Mouse (Mus musculus): Measurements from ENCODE around the gene Plpp1. TPM values are rescaled to one million over a fixed set of nuclear protein-coding genes. Genes with fewer than 3 reads are reported as not detected.

The Plpp1 gene
- polyA plus RNA-seq, 2 experiments = 48.8 to 70.9 TPM

DNA sequence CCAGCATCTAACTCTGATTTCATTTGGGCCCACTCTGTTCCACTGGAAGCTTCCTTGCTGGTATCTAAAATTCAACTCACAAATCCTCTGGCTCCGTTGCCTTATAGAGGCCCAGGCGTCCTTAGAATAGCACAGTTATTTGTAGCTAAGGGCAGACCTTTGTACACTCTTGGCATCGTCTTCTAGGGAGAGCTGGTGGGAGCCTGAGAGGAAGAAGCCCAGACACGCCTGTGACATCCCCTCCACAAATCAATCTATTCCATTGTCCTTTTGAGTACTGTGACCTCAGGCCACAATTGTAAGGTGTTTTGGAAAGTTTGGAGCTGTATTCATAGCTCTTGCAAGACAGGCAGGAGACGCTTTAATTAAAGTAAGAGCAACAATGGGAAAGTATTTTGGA is 36.0 kb upstream of the Plpp1 start:
- no peak overlapping the region for H3K4me2 ChIP-seq (replicated peaks; ENCODE audit: low read depth, low read length, severe bottlenecking)
- no peak overlapping the region for H3K4me3 ChIP-seq (replicated peaks; ENCODE audit: low read length)
- H3K36me3 ChIP-seq (ENCODE audit: control insufficient read depth, insufficient read depth, low read length) = no peaks in the 10 kb centered on the region
- H3K27ac ChIP-seq (replicated peaks; ENCODE audit: low read depth, low read length) = no peak overlapping the region
- no peak for TF ChIP-seq POLR2A (IDR thresholded peaks at IDR 0.05; ENCODE audit: borderline replicate concordance, extremely low read depth, insufficient read depth, insufficient read length)
- H3K9ac ChIP-seq (ENCODE audit: low read depth, low read length, severe bottlenecking) = no peak overlapping the region
- peaks cover 33% of the 10 kb centered on the region for H3K4me1 ChIP-seq (ENCODE audit: control insufficient read depth, insufficient read depth, low read length)
- no peaks in the 10 kb centered on the region for H3K27me3 ChIP-seq (ENCODE audit: control insufficient read depth, insufficient read depth, low read length)
- no peak for ATAC-seq (ENCODE audit: low FRiP score, low read depth)
- no peak for DNase-seq (ENCODE audit: low spot score)
- 85% methylated on average over 5 of the region's 5 CpGs for WGBS
- H3K9me3 ChIP-seq (ENCODE audit: control insufficient read depth, low read length) = peaks cover 8% of the 10 kb centered on the region; the same call in 1 of the 2 replicates

DNA sequence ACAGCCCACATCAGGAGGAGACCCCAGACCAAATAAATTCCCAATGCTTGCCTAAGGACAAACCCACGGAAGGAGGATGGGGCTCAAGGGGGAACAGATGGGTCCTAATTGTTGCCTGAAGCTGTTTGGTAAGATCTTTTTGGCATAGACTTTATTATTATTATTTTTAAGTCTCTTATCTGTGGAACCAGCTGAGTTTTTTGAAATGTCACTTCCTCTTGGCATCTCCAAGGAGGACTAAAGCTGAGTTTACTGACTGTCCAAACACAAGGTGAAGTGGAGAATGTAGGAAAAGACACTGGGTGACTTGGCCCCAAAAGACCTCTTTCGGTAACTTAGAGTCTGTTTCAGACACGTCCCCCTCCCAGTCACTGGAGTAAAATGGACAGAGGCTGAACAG is 34.9 kb upstream of the Plpp1 start:
- Histone ChIP-seq H3K27ac (replicated peaks; ENCODE audit: low read depth, low read length) (no peak overlapping the region), H3K9me3 (ENCODE audit: control insufficient read depth, low read length) (peaks cover 8% of the 10 kb centered on the region; the same call in 1 of the 2 replicates), H3K4me1 (ENCODE audit: control insufficient read depth, insufficient read depth, low read length) (peaks cover 29% of the 10 kb centered on the region), H3K27me3 (ENCODE audit: control insufficient read depth, insufficient read depth, low read length) (no peaks in the 10 kb centered on the region), H3K9ac (ENCODE audit: low read depth, low read length, severe bottlenecking) (no peak overlapping the region), H3K4me3 (replicated peaks; ENCODE audit: low read length) (no peak overlapping the region), H3K36me3 (ENCODE audit: control insufficient read depth, insufficient read depth, low read length) (no peaks in the 10 kb centered on the region), H3K4me2 (replicated peaks; ENCODE audit: low read depth, low read length, severe bottlenecking) (no peak overlapping the region)
- TF ChIP-seq POLR2A (IDR thresholded peaks at IDR 0.05; ENCODE audit: borderline replicate concordance, extremely low read depth, insufficient read depth, insufficient read length) = no peak
- DNase-seq (ENCODE audit: low spot score) (no peak), ATAC-seq (ENCODE audit: low FRiP score, low read depth) (no peak)
- WGBS = 86% methylated on average over 3 of the region's 3 CpGs

DNA sequence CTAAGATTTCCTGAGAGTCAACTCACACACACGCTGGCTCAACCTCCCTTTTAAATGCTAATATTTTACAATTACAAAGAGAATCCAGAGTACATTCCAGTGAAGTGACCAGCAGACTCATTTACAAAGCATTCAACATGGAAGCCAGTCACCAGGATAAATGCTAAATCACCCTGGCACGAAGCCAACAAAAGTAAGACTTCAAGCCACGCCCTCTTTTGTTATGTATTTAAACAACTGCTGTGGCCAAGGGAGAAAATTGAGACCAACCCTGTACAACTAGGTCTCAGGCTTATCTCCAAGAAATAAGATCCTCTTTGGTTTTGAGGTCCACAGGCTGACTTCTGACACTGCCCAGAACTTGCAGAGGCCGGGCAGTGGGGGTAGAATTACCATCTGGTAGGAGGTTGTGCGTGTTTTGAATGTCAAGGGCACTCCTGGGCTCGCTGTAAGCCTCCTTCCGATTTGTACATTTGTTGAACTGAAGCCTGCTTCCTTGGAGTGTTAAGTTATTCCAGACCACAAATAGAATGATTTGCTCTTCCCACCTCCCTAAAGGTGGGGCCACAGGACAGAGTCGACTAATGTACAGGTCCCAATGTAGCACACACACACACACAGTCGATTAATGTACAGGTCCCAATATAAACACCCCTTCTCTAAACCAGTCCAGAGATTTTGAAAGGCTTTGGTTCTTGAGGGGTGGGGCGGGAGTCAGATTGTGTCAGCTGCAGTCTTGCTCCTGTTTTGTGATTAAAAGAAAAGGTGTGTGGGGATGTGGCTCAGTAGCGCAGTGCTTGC is 29.9 kb upstream of the Plpp1 start:
- Histone ChIP-seq H3K36me3 (ENCODE audit: control insufficient read depth, insufficient read depth, low read length) (no peaks in the 10 kb centered on the region), H3K4me2 (replicated peaks; ENCODE audit: low read depth, low read length, severe bottlenecking) (0 out of 2 replicates have a peak overlapping the region, but pooled peaks have one; percentile 23), H3K27me3 (ENCODE audit: control insufficient read depth, insufficient read depth, low read length) (no peaks in the 10 kb centered on the region), H3K4me3 (replicated peaks; ENCODE audit: low read length) (no peak overlapping the region), H3K9me3 (ENCODE audit: control insufficient read depth, low read length) (peaks cover 8% of the 10 kb centered on the region; the same call in 1 of the 2 replicates), H3K9ac (ENCODE audit: low read depth, low read length, severe bottlenecking) (no peak overlapping the region), H3K27ac (replicated peaks; ENCODE audit: low read depth, low read length) (peak overlapping the region; percentile 53), H3K4me1 (ENCODE audit: control insufficient read depth, insufficient read depth, low read length) (peaks cover 14% of the 10 kb centered on the region)
- no peak for TF ChIP-seq POLR2A (IDR thresholded peaks at IDR 0.05; ENCODE audit: borderline replicate concordance, extremely low read depth, insufficient read depth, insufficient read length)
- 45% methylated on average over 11 of the region's 11 CpGs for whole genome bisulfite sequencing
- peak; percentile 59 for DNase-seq (ENCODE audit: low spot score)
- ATAC-seq (ENCODE audit: low FRiP score, low read depth) = peak; percentile 74

GRCm38 (mm10) chr13:112771447-112772208 is 29.0 kb upstream of the Plpp1 start:
- peak overlapping the region; percentile 23; the same call in 1 of the 2 replicates for H3K4me2 ChIP-seq (replicated peaks; ENCODE audit: low read depth, low read length, severe bottlenecking)
- H3K9ac ChIP-seq (ENCODE audit: low read depth, low read length, severe bottlenecking) = no peak overlapping the region

DNA sequence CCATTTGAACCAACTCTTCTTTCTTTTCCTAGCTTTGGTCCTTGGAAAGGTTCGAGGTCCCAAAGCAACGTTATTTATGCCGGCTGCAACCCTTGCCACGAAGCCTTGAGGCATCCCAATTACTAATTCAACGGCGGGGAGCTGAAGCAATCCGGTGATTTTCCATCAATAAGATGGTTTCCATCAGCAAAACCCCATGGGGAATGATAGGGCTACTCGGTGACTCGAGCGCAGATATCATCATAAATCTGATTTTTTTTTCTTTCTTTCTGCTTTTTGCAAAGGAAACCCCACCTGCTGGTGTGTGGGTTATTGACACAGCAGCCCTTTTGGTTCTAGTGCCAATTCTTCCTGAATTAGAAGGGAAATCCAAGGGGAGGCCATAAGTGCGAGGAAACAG is 28.3 kb upstream of the Plpp1 start:
- no peak overlapping the region for H3K4me3 ChIP-seq (replicated peaks; ENCODE audit: low read length)
- no peak overlapping the region for H3K4me2 ChIP-seq (replicated peaks; ENCODE audit: low read depth, low read length, severe bottlenecking)
- DNase-seq (ENCODE audit: low spot score) (no peak), ATAC-seq (ENCODE audit: low FRiP score, low read depth) (no peak)
- H3K4me1 ChIP-seq (ENCODE audit: control insufficient read depth, insufficient read depth, low read length) = peaks cover 14% of the 10 kb centered on the region
- peaks cover 6% of the 10 kb centered on the region; the same call in 1 of the 2 replicates for H3K9me3 ChIP-seq (ENCODE audit: control insufficient read depth, low read length)
- no peaks in the 10 kb centered on the region for H3K36me3 ChIP-seq (ENCODE audit: control insufficient read depth, insufficient read depth, low read length)
- H3K27me3 ChIP-seq (ENCODE audit: control insufficient read depth, insufficient read depth, low read length) = no peaks in the 10 kb centered on the region
- TF ChIP-seq POLR2A (IDR thresholded peaks at IDR 0.05; ENCODE audit: borderline replicate concordance, extremely low read depth, insufficient read depth, insufficient read length) = no peak
- H3K9ac ChIP-seq (ENCODE audit: low read depth, low read length, severe bottlenecking) = no peak overlapping the region
- WGBS = 75% methylated on average over 11 of the region's 11 CpGs
- no peak overlapping the region for H3K27ac ChIP-seq (replicated peaks; ENCODE audit: low read depth, low read length)

More at GRCm38 (mm10) chr13:112771447-112772208, 29.0 kb upstream of the Plpp1 start:
- no peak for DNase-seq (ENCODE audit: low spot score)
- ATAC-seq (ENCODE audit: low FRiP score, low read depth) = no peak
- H3K27me3 ChIP-seq (ENCODE audit: control insufficient read depth, insufficient read depth, low read length) = no peaks in the 10 kb centered on the region
- H3K4me3 ChIP-seq (replicated peaks; ENCODE audit: low read length) = no peak overlapping the region
- peaks cover 8% of the 10 kb centered on the region; the same call in 1 of the 2 replicates for H3K9me3 ChIP-seq (ENCODE audit: control insufficient read depth, low read length)
- WGBS = 43% methylated on average over 14 of the region's 15 CpGs
- 0 out of 2 replicates have a peak overlapping the region, but pooled peaks have one; percentile 5 for H3K27ac ChIP-seq (replicated peaks; ENCODE audit: low read depth, low read length)
- no peak for TF ChIP-seq POLR2A (IDR thresholded peaks at IDR 0.05; ENCODE audit: borderline replicate concordance, extremely low read depth, insufficient read depth, insufficient read length)
- H3K36me3 ChIP-seq (ENCODE audit: control insufficient read depth, insufficient read depth, low read length) = no peaks in the 10 kb centered on the region
- peaks cover 14% of the 10 kb centered on the region for H3K4me1 ChIP-seq (ENCODE audit: control insufficient read depth, insufficient read depth, low read length)

Data from limb, embryonic 14.5 days (tissue).